Mouse (Mus musculus) kidney, embryonic 14.5 days (tissue): ENCODE results near the gene Cpsf4. TPM values are rescaled to one million over a fixed set of nuclear protein-coding genes. Genes with fewer than 3 reads are reported as not detected.
"Not testable (repeated sequence)": the region's sequence is repeated elsewhere in the genome, so short reads cannot be mapped to it uniquely, and the experiment has no call there.

Source experiments
- ATAC-seq: fragments of 200-750 bp; cut with Nextera tagmentation; 2 replicates; pipeline ENCODE4 v1.8.0; 2017; ENCODE audit warnings: moderate number of reproducible peaks, mild to moderate bottlenecking, moderate TSS enrichment, moderate library complexity; ENCODE audit not compliant: low FRiP score, low TSS enrichment
- H3K27ac ChIP-seq: fragments of 300-500 bp; sonication (generic); 2 replicates; pipeline ENCODE4 v1.5.1; 2014; ENCODE audit warnings: low read depth, mild to moderate bottlenecking, low read length, moderate library complexity, mixed read lengths
- H3K27me3 ChIP-seq: fragments of 300-500 bp; sonication (generic); 2 replicates; pipeline ENCODE4 v1.6.1; 2014; ENCODE audit warnings: mild to moderate bottlenecking, low read length; ENCODE audit not compliant: control insufficient read depth, insufficient read depth
- H3K36me3 ChIP-seq: fragments of 300-500 bp; sonication (generic); 2 replicates; pipeline ENCODE4 v1.6.1; 2014; ENCODE audit warnings: low read length, mixed read lengths; ENCODE audit not compliant: control insufficient read depth, insufficient read depth
- H3K4me1 ChIP-seq: fragments of 300-500 bp; sonication (generic); 2 replicates; pipeline ENCODE4 v1.6.1; 2014; ENCODE audit warnings: low read length, mixed read lengths; ENCODE audit not compliant: control insufficient read depth, insufficient read depth
- H3K4me2 ChIP-seq: fragments of 300-500 bp; sonication (generic); replicated peaks from 2 replicates; pipeline ENCODE4 v1.6.1; 2014; ENCODE audit warnings: low read depth, mild to moderate bottlenecking, low read length
- H3K4me3 ChIP-seq: fragments of 300-500 bp; sonication (generic); 2 replicates; pipeline ENCODE4 v1.5.1; 2014; ENCODE audit warnings: mild to moderate bottlenecking, low read length
- H3K9ac ChIP-seq: fragments of 300-500 bp; sonication (generic); 2 replicates; pipeline ENCODE4 v1.6.1; 2014; ENCODE audit warnings: low read depth, mild to moderate bottlenecking, low read length, moderate library complexity
- H3K9me3 ChIP-seq: fragments of 300-500 bp; sonication (generic); 2 replicates; pipeline ENCODE4 v1.6.1; 2016; ENCODE audit warnings: low read length; ENCODE audit not compliant: control insufficient read depth
- WGBS: fragments of 180-500 bp; shearing (Covaris S2); extraction: QIAGEN DNeasy Blood & Tissue Kit; methylation state at CpG from one replicate; pipeline ENCODE4 v1.1.7; 2014; 5-methylcytosine and 5-hydroxymethylcytosine counted together
- polyA plus RNA-seq: library from polyadenylated mRNA; unstranded; fragments of >200 nt; fragmentation: Nextera tagmentation; extraction: Ambion mirVana; gene quantifications from 2 replicates; pipeline ENCODE4 v1.2.1, GENCODE M21; 2014

Cpsf4 gene
- polyA plus RNA-seq, 1 experiment from 2014 or later: 37.1 TPM

DNA sequence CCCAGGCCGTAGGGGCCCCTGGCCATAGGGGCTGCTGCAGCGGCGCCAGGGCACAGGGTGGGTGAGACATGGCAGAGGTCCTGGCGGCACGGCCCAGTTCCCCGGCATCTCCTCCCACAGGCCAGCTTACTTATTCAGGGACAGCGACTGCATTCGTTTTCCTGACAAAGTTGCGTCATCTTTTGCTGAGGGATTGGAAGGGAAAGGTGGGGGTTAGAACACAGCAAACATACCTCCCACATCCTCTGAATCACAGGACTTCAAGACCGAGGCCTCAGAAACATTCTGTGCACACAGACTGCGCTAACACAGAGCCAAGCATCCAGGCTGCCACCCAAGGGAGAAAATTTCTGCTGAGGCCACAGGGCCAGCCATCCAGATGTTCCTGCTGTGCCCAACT is 36.8 kb upstream of the Cpsf4 start:
- Histone ChIP-seq H3K27me3 (no peaks in the 10 kb centered on the region), H3K4me2 (no peak overlapping the region), H3K9me3 (no peaks in the 10 kb centered on the region), H3K27ac (no peak overlapping the region), H3K4me3 (no peak overlapping the region), H3K9ac (no peak overlapping the region), H3K36me3 (peaks cover 92% of the 10 kb centered on the region), H3K4me1 (no peaks in the 10 kb centered on the region)
- WGBS: 85% methylated on average over 11 of the region's 11 CpGs
- ATAC-seq: no peak

DNA sequence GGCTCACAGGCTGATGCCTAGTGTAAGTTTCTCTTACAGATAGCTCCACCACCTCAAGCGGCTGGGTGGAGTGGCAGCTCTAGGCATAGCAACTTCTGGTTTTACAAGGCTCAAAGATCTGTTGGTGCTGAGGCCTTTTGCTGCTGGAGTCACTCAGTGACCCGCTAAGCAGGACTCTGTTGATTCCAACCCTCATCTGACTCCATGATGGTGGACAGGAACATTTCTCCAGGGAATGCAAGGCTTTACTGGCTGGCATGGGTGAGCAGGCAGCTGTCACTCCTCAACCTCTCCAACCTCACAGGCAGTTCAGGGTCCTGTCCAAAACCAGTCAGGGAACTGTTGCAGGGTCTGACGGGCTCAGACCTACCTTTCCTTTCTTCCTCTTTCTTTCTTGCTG is 36.0 kb upstream of the Cpsf4 start:
- H3K27me3 ChIP-seq: no peaks in the 10 kb centered on the region
- H3K9ac ChIP-seq: no peak overlapping the region
- ATAC-seq: no peak
- H3K4me2 ChIP-seq: no peak overlapping the region
- no peaks in the 10 kb centered on the region for H3K9me3 ChIP-seq
- no peak overlapping the region for H3K27ac ChIP-seq
- H3K36me3 ChIP-seq: peaks cover 91% of the 10 kb centered on the region
- no peak overlapping the region for H3K4me3 ChIP-seq
- 91% methylated on average over 3 of the region's 3 CpGs for WGBS
- no peaks in the 10 kb centered on the region for H3K4me1 ChIP-seq

DNA sequence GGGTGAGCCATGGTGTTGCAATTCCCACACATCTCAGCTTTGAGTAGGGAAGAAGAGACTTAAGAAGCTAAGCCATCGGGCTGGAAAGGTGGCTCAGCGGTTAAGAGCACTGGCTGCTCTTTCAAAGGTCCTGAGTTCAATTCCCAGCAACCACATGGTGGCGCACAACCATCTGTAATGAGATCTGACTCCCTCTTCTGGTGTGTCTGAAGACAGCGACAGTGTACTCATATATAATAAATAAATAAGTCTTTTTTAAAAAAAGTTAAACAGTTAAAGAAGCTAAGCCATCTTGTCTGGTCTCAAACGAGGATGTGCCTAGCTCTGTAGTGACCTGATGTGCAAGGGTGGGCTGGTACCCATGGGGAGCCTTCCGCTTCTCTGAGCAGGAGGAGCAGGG is 33.7 kb upstream of the Cpsf4 start:
- 88% methylated on average over 6 of the region's 6 CpGs for WGBS
- not testable (repeated sequence) for H3K4me2 ChIP-seq

DNA sequence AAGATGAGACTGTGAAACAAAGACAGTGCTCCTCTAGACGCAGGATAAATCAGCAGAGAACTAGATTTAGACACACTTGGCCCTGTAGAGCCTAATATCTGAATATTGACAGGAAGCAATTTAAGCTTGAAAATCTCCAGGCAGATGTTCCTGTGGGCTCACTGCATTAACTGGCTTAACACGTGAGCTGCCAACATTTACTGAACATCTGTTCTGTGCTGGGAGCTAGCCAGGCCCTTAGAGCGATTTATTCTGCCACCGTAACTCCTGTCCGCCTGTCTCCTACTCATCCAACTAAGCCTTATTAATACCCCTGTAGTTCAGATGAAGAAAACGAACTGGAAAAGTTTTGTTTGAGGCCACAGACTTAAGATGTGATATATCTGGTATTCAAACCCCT is 28.2 kb upstream of the Cpsf4 start:
- peak overlapping the region; percentile 71 for H3K4me2 ChIP-seq
- H3K27me3 ChIP-seq: no peaks in the 10 kb centered on the region
- ATAC-seq: no peak
- H3K9ac ChIP-seq: peak overlapping the region; percentile 91
- peaks cover 20% of the 10 kb centered on the region for H3K4me1 ChIP-seq
- peak overlapping the region; percentile 85 for H3K4me3 ChIP-seq
- no peaks in the 10 kb centered on the region for H3K9me3 ChIP-seq
- no peak overlapping the region for H3K27ac ChIP-seq
- whole genome bisulfite sequencing: 11% methylated on average over 6 of the region's 6 CpGs
- H3K36me3 ChIP-seq: peaks cover 60% of the 10 kb centered on the region

More for the DNA sequence above, 33.7 kb upstream of the Cpsf4 start:
- not testable (repeated sequence) for H3K27me3 ChIP-seq, H3K9me3 ChIP-seq, ATAC-seq, H3K9ac ChIP-seq, H3K27ac ChIP-seq, H3K4me1 ChIP-seq, H3K4me3 ChIP-seq
- peaks cover 85% of the 10 kb centered on the region for H3K36me3 ChIP-seq

DNA sequence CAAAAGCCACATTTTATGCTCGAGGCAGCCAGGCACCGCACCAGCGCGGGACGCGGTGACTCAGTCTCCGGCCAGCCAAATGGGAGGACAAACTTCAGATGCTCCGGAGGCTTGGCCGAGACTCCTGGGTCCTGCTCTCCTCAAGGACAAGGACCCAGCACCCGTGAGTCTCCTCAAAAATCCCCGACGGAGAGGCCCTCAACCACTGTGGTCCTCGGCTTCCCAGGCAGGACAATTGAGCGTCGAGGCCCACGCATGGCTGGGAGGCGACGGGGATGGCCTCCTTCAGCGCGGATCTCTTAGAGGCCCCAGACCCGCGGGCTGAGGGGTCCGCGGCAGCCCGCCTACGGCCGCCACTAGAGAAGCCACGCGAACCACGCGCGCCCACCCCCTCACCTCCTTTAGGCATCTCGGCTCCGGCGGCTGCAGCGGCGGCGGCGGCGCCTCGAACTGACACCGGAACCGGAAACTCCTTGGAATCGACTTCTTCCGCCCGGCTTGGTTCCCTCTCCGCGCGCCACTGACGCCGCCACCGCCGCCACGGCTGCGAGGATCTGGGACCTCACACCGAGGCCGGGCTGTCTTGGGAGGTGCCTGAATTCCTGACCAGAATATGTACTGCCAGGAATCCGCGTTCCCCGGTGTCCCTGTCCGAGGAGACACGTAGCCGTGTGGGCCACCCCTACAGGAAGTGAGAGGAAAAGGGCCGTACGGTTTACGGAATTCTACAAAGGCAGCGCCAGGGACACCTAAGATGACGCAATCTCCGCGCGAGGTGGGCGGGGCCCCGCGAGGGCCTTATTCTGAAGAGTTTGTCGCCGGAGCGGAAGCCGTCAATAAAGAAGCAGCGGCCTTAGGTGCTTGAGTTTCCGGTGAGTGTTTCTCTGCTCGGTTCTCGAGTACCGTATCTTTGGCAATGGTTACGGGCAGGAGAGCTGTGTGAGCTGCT is 27.2 kb upstream of the Cpsf4 start, which contains the start of the genes Pdap1 and Bud31:
Pdap1 (minus strand) TSS at position 668 of the 949 bp plus-strand sequence.
Bud31 (plus strand) TSS at position 792 of the 949 bp plus-strand sequence.
- under 1% methylated on average over 83 of the region's 84 CpGs for WGBS
- peak; percentile 93 for ATAC-seq
- peak within 1 kb of the TSS; percentile 84 for H3K27ac ChIP-seq
- no peaks in the 10 kb centered on the region for H3K27me3 ChIP-seq
- H3K4me3 ChIP-seq: peak within 1 kb of the TSS; percentile 85
- H3K9me3 ChIP-seq: no peaks in the 10 kb centered on the region
- peaks cover 60% of the 10 kb centered on the region for H3K36me3 ChIP-seq
- H3K4me1 ChIP-seq: peaks cover 20% of the 10 kb centered on the region
- peak within 1 kb of the TSS; percentile 91 for H3K9ac ChIP-seq
- H3K4me2 ChIP-seq: peak within 1 kb of the TSS; percentile 71

DNA sequence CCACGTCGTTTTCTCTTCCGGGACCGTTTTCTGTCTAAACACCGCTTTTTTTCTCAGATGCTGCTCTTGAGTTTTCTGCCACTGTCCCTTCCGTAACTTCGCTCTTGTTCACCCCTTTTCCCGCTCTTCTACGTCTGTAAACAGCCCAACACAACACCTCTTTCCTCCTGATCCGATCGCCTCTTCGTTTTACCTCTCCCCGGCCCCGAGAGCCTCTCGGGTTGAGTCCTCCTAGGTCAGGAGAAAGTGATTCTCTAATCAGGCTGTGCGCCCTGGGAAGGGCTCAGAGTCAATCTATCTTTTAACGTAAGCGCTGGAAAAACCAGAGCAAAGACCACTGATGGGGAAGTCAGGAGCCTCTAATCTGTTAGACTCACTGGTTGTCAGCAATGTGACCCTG is 26.4 kb upstream of the Cpsf4 start:
- no peak for ATAC-seq
- Histone ChIP-seq H3K4me2 (peak overlapping the region; percentile 62), H3K27ac (peak overlapping the region; percentile 84), H3K4me1 (peaks cover 20% of the 10 kb centered on the region), H3K4me3 (peak overlapping the region; percentile 85), H3K9me3 (no peaks in the 10 kb centered on the region), H3K27me3 (no peaks in the 10 kb centered on the region), H3K9ac (peak overlapping the region; percentile 91), H3K36me3 (peaks cover 60% of the 10 kb centered on the region)
- 1% methylated on average over 18 of the region's 18 CpGs for WGBS

DNA sequence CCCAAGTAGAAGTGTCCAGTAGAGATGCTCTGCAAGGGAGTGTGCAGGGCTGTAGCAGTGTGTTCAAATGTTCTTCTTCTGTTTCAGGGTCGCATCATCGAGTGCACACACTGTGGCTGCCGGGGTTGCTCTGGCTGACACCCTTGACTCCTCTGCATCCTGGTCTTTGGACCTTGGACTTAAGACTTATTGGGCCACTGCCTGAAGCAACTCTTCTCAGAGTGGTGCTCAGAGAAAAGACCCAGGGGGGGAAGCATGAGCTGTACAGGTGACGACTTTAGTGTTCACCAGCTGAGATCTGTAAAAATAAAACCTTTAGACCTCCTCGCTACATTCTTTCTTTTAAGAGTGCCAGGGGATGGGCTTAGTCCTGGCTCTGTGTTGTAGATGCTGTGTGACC is 19.3 kb upstream of the Cpsf4 start:
- no peak overlapping the region for H3K27ac ChIP-seq
- H3K27me3 ChIP-seq: no peaks in the 10 kb centered on the region
- H3K4me1 ChIP-seq: no peaks in the 10 kb centered on the region
- H3K9ac ChIP-seq: no peak overlapping the region
- H3K4me3 ChIP-seq: no peak overlapping the region
- peaks cover 98% of the 10 kb centered on the region for H3K36me3 ChIP-seq
- H3K9me3 ChIP-seq: no peaks in the 10 kb centered on the region
- 94% methylated on average over 5 of the region's 5 CpGs for WGBS
- ATAC-seq: no peak
- H3K4me2 ChIP-seq: no peak overlapping the region

DNA sequence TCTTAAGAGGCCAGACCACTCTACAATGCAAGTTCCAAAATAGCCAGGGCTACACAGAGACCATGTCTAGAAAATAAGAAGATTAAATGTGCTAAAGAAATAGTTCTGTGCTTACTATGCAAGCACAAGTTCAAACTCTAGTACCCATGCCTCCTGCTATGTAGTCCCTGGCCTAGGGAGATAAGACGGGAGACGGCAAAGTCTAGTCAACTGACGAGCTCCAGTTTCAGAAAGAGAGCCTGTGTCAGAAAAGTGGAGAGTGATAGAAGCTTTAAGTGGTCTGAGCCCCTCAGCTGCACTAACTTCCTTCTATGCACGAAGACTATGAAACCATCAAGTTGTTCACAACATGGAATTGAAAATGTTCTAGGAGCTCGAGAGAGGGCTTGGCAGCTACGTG is 17.7 kb upstream of the Cpsf4 start:
- H3K9me3 ChIP-seq: no peaks in the 10 kb centered on the region
- H3K9ac ChIP-seq: no peak overlapping the region
- H3K4me1 ChIP-seq: no peaks in the 10 kb centered on the region
- H3K4me2 ChIP-seq: no peak overlapping the region
- H3K27ac ChIP-seq: no peak overlapping the region
- WGBS: 90% methylated on average over 6 of the region's 6 CpGs
- no peak overlapping the region for H3K4me3 ChIP-seq
- ATAC-seq: no peak
- peaks cover 90% of the 10 kb centered on the region for H3K36me3 ChIP-seq
- H3K27me3 ChIP-seq: no peaks in the 10 kb centered on the region

DNA sequence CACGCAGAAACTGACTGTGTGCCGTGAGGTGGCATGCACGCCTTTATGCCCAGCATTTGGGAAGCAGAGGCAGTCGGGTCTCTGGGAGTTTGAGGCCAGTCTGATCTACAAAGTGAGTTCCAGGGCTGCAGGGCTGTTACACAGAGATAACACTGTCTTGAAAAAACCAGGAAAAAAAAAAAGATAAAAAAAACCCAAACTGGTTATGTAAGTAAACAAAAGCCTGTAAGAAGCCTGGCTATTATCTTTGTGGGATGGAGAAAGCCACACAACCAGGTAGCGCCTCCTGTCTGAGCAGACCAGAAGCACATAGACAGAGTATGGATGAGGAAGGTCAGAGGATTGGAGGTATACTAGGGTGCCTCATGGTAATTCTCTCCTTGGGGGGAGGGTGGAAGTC is 14.3 kb upstream of the Cpsf4 start:
- H3K4me2 ChIP-seq: no peak overlapping the region
- H3K27ac ChIP-seq: no peak overlapping the region
- H3K36me3 ChIP-seq: peaks cover 79% of the 10 kb centered on the region
- WGBS: 95% methylated on average over 5 of the region's 5 CpGs
- H3K27me3 ChIP-seq: no peaks in the 10 kb centered on the region
- no peaks in the 10 kb centered on the region for H3K4me1 ChIP-seq
- H3K9me3 ChIP-seq: no peaks in the 10 kb centered on the region
- H3K9ac ChIP-seq: no peak overlapping the region
- no peak for ATAC-seq
- H3K4me3 ChIP-seq: no peak overlapping the region
